Mouse (Mus musculus) erythroblast, embryonic 14.5 days (primary cell): ENCODE measurements around the gene Carm1.

Source experiments
- GATA1 ChIP-seq: IDR thresholded peaks from 2 replicates; pipeline ENCODE4 v1.6.1; 2012; ENCODE audit warnings: low read length, inconsistent platforms, mixed read lengths
- TAL1 ChIP-seq: IDR thresholded peaks from 3 replicates; pipeline ENCODE4 v1.6.1; 2012; ENCODE audit warnings: low read length, inconsistent platforms, mixed read lengths

- TF ChIP-seq GATA1 (no peak), TAL1 (no peak)
Measured at GRCm38 (mm10) chr9:21625342-21626339, 78.9 kb downstream of the Carm1 start.
